Mouse (Mus musculus): Measurements from ENCODE around the gene Gpr162. TPM values are rescaled to one million over a fixed set of nuclear protein-coding genes. Genes with fewer than 3 reads are reported as not detected.

Gpr162 gene
- polyA plus RNA-seq, 1 experiment from 2014 or later, result 0.45 TPM

DNA sequence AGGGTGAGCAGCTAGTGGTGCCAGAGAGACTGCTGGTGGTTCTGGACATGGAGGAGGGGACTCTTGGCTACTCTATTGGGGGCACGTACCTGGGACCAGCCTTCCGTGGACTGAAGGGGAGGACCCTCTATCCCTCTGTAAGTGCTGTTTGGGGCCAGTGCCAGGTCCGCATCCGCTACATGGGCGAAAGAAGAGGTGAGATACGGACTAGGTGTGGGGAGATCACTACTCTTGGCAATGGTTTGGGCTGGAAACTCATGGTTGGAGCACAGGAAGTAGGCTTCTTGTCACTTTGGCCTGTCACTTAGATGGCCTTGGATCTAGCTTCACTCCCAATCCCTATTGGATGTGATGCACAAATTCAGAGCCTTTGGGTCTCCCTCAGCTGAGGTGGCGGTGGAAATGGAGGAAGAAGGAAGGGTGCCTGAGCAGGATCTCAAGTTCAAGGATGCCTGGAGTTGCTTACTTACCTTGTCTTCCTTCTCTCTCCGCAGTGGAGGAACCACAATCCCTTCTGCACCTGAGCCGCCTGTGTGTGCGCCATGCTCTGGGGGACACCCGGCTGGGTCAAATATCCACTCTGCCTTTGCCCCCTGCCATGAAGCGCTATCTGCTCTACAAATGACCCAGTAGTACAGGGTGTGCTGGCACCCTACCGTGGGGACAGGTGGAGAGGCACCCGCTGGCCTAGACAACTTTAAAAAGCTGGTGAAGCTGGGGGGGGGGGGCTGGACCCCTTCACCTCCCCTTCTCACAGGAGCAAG, 53.8 kb downstream of the Gpr162 start:
- Histone ChIP-seq H3K9me3 (ENCODE audit: control insufficient read depth, low read length) (no peaks in the 10 kb centered on the region), H3K4me3 (ENCODE audit: low read depth, low read length) (peak overlapping the region; percentile 65), H3K27ac (replicated peaks) (peak overlapping the region; percentile 95), H3K27me3 (ENCODE audit: control insufficient read depth, insufficient read depth, low read length) (no peaks in the 10 kb centered on the region), H3K4me2 (replicated peaks; ENCODE audit: low read depth) (peak overlapping the region; percentile 96), H3K9ac (ENCODE audit: low read length) (peak overlapping the region; percentile 78), H3K36me3 (ENCODE audit: control insufficient read depth, insufficient read depth, low read length) (peaks cover 12% of the 10 kb centered on the region), H3K4me1 (replicated peaks; ENCODE audit: control insufficient read depth, insufficient read depth) (peaks cover 6% of the 10 kb centered on the region)
- DNase-seq (ENCODE audit: low spot score), result no peak
- WGBS, result 42% methylated on average over 14 of the region's 14 CpGs
- TF ChIP-seq CTCF (IDR thresholded peaks at IDR 0.05; ENCODE audit: low read depth), result no peak
- TF ChIP-seq EP300 (optimal IDR thresholded peaks at IDR 0.05), result no peak
- no peak for ATAC-seq (ENCODE audit: low FRiP score, low TSS enrichment)

DNA sequence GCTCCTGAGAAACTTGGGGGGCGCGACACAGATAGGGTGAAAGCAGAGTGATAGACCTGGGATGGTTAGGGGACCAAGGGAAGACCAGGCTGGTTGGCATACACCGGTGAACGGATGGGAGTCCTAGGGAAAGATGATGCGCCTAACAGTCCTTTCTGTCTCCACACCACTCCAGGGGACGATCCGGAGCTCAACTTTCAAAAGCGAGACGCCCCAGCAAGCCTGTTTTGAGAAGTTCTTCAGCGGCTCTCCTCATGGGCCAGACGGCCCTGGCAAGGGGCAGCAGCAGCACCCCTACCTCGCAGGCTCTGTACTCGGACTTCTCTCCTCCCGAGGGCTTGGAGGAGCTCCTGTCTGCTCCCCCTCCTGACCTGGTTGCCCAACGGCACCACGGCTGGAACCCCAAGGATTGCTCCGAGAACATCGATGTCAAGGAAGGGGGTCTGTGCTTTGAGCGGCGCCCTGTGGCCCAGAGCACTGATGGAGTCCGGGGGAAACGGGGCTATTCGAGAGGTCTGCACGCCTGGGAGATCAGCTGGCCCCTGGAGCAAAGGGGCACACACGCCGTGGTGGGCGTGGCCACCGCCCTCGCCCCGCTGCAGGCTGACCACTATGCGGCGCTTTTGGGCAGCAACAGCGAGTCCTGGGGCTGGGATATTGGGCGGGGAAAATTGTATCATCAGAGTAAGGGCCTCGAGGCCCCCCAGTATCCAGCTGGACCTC, 54.6 kb downstream of the Gpr162 start:
- 1% methylated on average over 35 of the region's 35 CpGs for WGBS
- TF ChIP-seq CTCF (IDR thresholded peaks at IDR 0.05; ENCODE audit: low read depth) (peak; percentile 88), EP300 (optimal IDR thresholded peaks at IDR 0.05) (no peak)
- H3K9me3 ChIP-seq (ENCODE audit: control insufficient read depth, low read length), result no peaks in the 10 kb centered on the region
- peaks cover 3% of the 10 kb centered on the region for H3K4me1 ChIP-seq (replicated peaks; ENCODE audit: control insufficient read depth, insufficient read depth)
- H3K36me3 ChIP-seq (ENCODE audit: control insufficient read depth, insufficient read depth, low read length), result peaks cover 12% of the 10 kb centered on the region
- 0 out of 2 replicates have a peak, but pooled peaks have one; percentile 2 for ATAC-seq (ENCODE audit: low FRiP score, low TSS enrichment)
- H3K9ac ChIP-seq (ENCODE audit: low read length), result peak overlapping the region; percentile 78
- no peaks in the 10 kb centered on the region for H3K27me3 ChIP-seq (ENCODE audit: control insufficient read depth, insufficient read depth, low read length)
- peak overlapping the region; percentile 95 for H3K27ac ChIP-seq (replicated peaks)
- H3K4me3 ChIP-seq (ENCODE audit: low read depth, low read length), result peak overlapping the region; percentile 65
- peak; percentile 91 for DNase-seq (ENCODE audit: low spot score)
- H3K4me2 ChIP-seq (replicated peaks; ENCODE audit: low read depth), result peak overlapping the region; percentile 96

Other genes starting within 250 kb of the Gpr162 start
- 0.05 TPM in 1 of 2 replicates, not detected in the other for gene C1s2, start 227.9 kb downstream of the Gpr162 start, polyA plus RNA-seq (2015; fragmentation: Nextera tagmentation; extraction: Ambion mirVana)
- gene Lpcat3, start 201.0 kb downstream of the Gpr162 start, polyA plus RNA-seq (2015; fragmentation: Nextera tagmentation; extraction: Ambion mirVana), result 78.8 and 79.6 TPM in 2 replicates
- gene Emg1, start 151.8 kb downstream of the Gpr162 start, polyA plus RNA-seq (2015; fragmentation: Nextera tagmentation; extraction: Ambion mirVana), result 93.9 and 94.8 TPM in 2 replicates
- gene Phb2, start 151.6 kb downstream of the Gpr162 start, polyA plus RNA-seq (2015; fragmentation: Nextera tagmentation; extraction: Ambion mirVana), result 230 and 237 TPM in 2 replicates
- 13.1 and 15.8 TPM in 2 replicates for gene Ptpn6, start 125.3 kb downstream of the Gpr162 start, polyA plus RNA-seq (2015; fragmentation: Nextera tagmentation; extraction: Ambion mirVana)
- 292 and 310 TPM in 2 replicates for gene Grcc10, start 122.6 kb downstream of the Gpr162 start, polyA plus RNA-seq (2015; fragmentation: Nextera tagmentation; extraction: Ambion mirVana)
- gene Gm45234, start 108.0 kb downstream of the Gpr162 start, polyA plus RNA-seq (2015; fragmentation: Nextera tagmentation; extraction: Ambion mirVana), result not detected in 2 replicates
- gene Atn1, start 107.5 kb downstream of the Gpr162 start, polyA plus RNA-seq (2015; fragmentation: Nextera tagmentation; extraction: Ambion mirVana), result 6.6 and 6.9 TPM in 2 replicates
- 4.3 and 5.1 TPM in 2 replicates for gene Eno2, start 94.3 kb downstream of the Gpr162 start, polyA plus RNA-seq (2015; fragmentation: Nextera tagmentation; extraction: Ambion mirVana)
- 0.19 and 0.28 TPM in 2 replicates for gene Lrrc23, start 84.3 kb downstream of the Gpr162 start, polyA plus RNA-seq (2015; fragmentation: Nextera tagmentation; extraction: Ambion mirVana)
- gene Spsb2, start 55.3 kb downstream of the Gpr162 start, polyA plus RNA-seq (2015; fragmentation: Nextera tagmentation; extraction: Ambion mirVana), result 18.8 and 18.9 TPM in 2 replicates
- gene Tpi1, start 49.7 kb downstream of the Gpr162 start, polyA plus RNA-seq (2015; fragmentation: Nextera tagmentation; extraction: Ambion mirVana), result 463 and 465 TPM in 2 replicates
- gene Usp5, start 34.5 kb downstream of the Gpr162 start, polyA plus RNA-seq (2015; fragmentation: Nextera tagmentation; extraction: Ambion mirVana), result 60.3 and 61.8 TPM in 2 replicates
- 43.3 and 52.8 TPM in 2 replicates for gene Cdca3, start 34.4 kb downstream of the Gpr162 start, polyA plus RNA-seq (2015; fragmentation: Nextera tagmentation; extraction: Ambion mirVana)
- gene Gnb3, start 23.7 kb downstream of the Gpr162 start, polyA plus RNA-seq (2015; fragmentation: Nextera tagmentation; extraction: Ambion mirVana), result 0.53 and 0.98 TPM in 2 replicates
- gene P3h3, start 6.2 kb downstream of the Gpr162 start, polyA plus RNA-seq (2015; fragmentation: Nextera tagmentation; extraction: Ambion mirVana), result 9.7 and 10.7 TPM in 2 replicates
- 0.45 and 0.65 TPM in 2 replicates for gene Cd4, start 24.2 kb upstream of the Gpr162 start, polyA plus RNA-seq (2015; fragmentation: Nextera tagmentation; extraction: Ambion mirVana)
- gene Lag3, start 47.7 kb upstream of the Gpr162 start, polyA plus RNA-seq (2015; fragmentation: Nextera tagmentation; extraction: Ambion mirVana), result 0.93 and 1.4 TPM in 2 replicates
- gene Ptms, start 56.1 kb upstream of the Gpr162 start, polyA plus RNA-seq (2015; fragmentation: Nextera tagmentation; extraction: Ambion mirVana), result 260 and 276 TPM in 2 replicates
- gene Mlf2, start 67.4 kb upstream of the Gpr162 start, polyA plus RNA-seq (2015; fragmentation: Nextera tagmentation; extraction: Ambion mirVana), result 312 and 330 TPM in 2 replicates
- gene Cops7a, start 101.6 kb upstream of the Gpr162 start, polyA plus RNA-seq (2015; fragmentation: Nextera tagmentation; extraction: Ambion mirVana), result 114 and 121 TPM in 2 replicates
- 3.1 and 4.0 TPM in 2 replicates for gene Pianp, start 132.7 kb upstream of the Gpr162 start, polyA plus RNA-seq (2015; fragmentation: Nextera tagmentation; extraction: Ambion mirVana)
- gene Zfp384, start 145.2 kb upstream of the Gpr162 start, polyA plus RNA-seq (2015; fragmentation: Nextera tagmentation; extraction: Ambion mirVana), result 7.0 and 7.2 TPM in 2 replicates
- gene Ing4, start 175.8 kb upstream of the Gpr162 start, polyA plus RNA-seq (2015; fragmentation: Nextera tagmentation; extraction: Ambion mirVana), result 72.5 and 77.4 TPM in 2 replicates
- 2.5 and 2.6 TPM in 2 replicates for gene Acrbp, start 185.7 kb upstream of the Gpr162 start, polyA plus RNA-seq (2015; fragmentation: Nextera tagmentation; extraction: Ambion mirVana)
- 6.4 and 7.0 TPM in 2 replicates for gene Lpar5, start 203.9 kb upstream of the Gpr162 start, polyA plus RNA-seq (2015; fragmentation: Nextera tagmentation; extraction: Ambion mirVana)
- gene Chd4, start 232.0 kb upstream of the Gpr162 start, polyA plus RNA-seq (2015; fragmentation: Nextera tagmentation; extraction: Ambion mirVana), result 28.1 and 36.6 TPM in 2 replicates

Measured in stomach, postnatal 0 days (tissue).